Mouse (Mus musculus): ENCODE measurements at regions not wholly inside any gene's neighbourhood (a gene's known extent, or its start where the extent isn't known, plus 50 kb on each side); places are given as distances from the start of the nearest gene placed in this dataset.
A peak's percentile ranks its signal among the peaks of the same experiment; 100 is the strongest.

DNA sequence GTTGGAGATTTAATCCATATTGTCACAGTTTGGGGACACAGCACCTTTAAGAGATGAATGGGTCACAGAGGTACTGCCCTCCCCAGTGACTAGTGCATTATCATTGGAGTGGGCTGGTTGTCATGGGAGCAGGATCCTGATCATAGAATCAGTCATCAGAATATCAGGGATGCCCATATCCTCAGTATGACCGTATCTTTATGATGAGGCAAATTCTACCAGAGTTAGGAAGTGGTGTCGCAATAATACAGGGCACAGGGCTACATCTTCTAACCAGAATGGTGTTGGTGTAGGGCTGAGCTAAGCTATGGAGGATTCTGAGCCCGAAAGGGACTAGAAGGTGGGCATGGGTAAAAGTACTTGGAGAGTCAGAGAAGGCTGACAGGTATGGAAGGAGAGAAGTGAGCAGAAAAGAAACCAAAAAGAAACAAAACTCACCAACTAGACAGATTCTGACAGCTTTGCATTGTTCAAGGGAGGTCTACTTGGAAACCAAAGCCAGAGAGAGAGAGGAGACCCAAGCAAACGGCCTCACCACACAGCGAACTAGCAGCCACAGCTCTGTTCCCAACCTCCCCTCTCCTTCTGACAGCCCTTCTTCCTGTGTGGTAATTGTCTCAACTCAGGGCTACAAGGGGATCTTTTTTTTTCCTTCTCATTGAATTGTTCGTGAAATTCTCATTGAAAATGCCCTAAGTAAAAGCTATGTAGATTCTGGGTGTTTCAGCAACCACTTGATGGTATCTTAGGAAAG, 129.2 kb downstream of the Lrrc30 start:
- no peak for DNase-seq

DNA sequence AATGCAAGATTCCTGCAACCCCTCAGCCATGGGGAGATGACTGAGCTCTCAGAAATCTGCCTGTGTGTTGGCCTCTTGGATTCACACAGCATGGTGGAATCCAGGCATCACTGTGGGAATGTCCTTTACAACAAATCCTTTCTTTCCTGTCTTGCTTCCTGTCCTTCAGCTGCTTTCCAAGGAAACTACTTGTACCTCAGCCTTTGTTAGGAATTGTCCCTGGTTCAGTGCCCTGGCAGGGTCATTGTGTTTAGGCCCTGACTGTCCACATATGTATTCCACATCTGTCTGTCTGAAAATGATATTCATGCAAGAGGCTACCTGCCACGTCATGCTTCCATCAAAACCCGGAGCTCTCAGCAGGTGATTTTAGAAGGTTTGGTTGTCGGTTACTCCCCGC, 129.9 kb downstream of the Lrrc30 start:
- DNase-seq = no peak

DNA sequence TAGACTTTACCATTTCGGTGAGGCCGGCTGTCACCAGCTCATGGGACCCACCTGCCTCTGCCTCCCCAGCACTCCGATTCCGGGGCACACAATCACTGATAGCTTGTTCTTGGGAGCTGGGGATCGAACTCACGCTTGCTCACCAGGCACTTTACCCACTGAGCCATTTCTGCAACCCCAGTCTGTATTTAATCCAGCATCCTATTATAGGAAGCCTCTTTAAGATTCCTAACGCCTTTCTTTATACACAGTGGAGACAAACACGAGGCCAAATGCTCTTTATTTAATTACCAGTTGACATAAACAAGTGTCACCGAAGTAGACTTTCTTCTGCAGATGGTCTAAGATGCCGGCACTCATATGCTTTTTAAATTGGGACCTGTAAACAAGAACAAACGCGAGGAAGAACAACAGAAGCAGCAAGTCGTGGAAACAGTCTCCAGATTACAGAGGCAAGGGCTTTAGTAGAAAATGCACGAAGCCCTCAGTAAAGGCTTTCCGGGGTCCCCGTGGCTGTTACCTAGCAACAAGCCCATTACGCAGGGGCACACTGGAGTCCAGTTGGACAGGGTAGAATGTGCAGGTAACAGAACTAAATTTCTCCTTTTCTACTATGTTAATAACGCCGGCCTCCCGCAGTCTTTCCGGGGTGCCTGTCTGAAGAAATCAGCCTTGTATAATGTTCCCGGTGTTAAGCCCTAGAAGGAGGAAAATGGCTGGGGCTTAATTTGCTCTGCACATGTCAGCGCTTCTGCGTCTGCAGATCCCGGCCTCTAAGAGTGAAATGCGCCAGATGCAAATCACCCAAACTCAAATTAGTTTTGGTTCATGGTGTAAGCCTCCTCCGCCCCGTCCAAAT, 132.5 kb downstream of the Lrrc30 start:
- DNase-seq = no peak

DNA sequence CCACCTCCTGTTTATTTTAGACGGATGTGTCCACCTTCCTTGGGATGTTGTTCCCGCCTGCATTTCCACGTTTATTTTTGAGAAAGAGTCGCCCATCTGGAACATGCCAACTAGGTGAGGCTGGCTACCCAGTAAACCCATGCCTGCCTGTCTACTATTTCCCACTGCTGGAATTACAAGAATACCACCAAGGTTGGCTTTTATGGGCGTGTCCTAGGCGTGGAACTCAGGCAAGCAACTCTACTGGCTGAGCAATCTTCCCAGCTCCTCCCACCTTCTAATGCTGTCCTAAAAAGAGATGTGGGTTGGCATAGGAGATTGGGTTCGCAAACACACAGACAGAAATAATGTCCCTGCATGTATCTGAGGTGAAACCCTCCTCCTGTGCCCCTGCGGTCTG, 135.1 kb downstream of the Lrrc30 start:
- no peak for DNase-seq

DNA sequence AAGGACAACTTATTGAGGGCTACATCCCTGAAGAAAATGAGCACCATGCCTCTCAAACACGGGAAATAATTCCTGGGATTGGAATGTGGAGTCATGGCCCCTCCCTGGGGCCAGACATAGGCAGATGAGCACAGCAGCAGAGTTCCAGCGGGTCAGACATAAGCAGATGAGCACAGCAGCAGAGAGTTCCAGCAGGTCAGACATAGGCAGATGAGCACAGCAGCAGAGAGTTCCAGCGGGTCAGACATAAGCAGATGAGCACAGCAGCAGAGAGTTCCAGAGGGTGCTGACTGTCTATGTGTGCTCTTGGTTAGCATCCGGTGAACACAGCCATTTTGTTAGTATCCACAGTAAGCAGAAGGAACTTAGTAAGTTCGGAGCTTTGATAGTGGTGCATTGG, 126.2 kb upstream of the Ptprm start:
- no peak for DNase-seq

DNA sequence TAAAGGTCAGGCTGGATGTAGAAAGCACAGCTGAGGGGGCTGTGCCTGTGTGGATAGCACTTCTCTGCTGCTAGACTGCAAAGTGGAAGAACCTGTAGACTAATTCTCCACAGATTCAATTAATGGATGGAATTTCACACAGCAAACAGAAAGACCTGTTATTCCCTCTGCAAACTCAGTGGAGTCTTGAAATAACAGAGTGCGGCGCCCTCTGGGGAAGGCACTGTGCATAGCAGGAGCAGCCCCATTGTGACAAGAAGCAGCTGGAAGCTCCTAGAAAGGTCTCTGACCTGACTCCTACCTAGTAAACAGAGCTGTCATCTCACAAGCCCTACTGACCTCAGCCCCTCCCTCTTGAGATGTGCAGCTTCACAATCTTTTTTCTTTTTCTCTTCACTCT, 118.9 kb upstream of the Ptprm start:
- DNase-seq = peak; percentile 8

DNA sequence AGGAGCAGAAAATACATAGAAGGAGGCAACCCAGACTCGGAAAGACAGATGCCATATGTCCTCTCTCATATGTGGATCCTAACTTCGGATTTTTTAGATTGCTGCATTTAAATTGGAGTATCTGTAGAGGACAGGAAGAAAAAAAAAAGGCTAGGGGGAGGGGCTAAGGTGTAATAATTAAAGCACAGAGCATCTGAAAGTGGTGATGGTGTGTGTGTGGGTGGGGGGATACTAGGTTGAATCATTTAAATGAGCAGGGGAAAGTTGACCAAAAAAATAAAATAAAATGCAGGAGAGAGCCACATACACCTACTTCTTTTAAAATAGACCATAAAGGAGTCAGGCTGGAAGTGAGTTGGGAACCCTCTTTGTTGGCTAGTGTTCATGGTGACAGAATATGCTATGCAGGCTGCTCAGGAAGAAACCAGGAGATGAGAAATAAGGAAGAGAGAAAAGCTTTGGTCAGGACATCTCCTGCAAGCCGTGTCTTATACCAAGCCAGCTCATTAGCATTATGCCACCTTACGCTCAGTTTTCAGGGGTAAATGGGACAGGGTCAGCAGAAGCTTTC, 104.7 kb upstream of the Ptprm start:
- DNase-seq = no peak

DNA sequence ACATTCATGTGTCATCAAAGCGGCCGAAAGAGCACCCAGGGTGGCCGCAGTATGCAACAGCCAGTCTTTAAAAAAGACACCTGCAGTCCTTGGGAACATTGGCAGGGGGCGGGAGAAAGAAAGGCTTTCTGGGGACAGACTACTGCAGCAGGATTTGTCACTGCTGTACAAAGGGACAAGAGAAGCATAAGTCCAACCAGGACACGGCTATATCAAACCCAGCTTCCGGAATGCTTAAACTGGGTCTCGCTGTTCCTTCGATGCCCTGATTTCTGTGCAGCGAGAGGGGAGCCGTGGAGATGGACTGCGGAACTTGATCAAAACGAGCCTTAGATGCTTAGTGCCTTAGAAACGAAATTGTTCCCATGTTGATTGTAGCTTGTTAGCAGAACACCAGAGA, 97.7 kb upstream of the Ptprm start:
- DNase-seq = no peak

DNA sequence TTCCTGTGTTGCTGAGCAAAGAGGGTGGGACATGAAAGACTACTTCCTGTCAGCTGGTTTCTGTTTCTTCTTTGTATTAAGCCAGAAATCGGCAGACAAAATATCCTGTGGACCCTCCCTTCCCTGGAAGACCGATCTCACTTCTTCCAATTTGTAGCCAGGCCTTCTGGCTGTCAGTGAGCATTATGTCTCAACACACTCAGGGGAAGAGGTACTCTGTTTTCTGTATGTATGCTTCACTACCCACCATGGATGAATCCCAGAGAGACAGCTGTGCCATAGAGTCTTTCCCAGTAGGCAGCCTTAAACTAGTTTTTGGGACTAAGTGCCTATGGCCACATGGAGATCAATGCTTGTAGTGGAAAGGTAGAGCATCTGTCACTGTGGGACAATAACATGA, 96.8 kb upstream of the Ptprm start:
- no peak for DNase-seq

DNA sequence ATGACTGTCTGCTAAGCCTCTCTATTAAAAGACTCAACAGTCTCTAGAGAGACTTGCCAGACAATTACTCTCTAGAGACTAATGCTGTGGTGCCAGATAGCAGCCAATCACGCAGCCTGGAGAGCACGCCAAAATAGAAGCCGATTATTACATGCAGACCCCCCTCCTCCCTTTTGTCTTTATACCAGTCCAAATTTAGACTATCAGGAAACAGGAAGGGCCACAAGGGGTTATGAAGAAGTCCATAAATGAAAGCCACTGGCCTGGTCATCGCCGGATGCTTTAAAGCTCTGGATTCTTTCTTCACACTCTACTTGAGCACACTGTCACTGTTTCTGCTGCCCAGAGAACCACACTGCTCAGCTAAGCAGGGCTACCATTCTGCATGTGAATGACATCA, 95.8 kb upstream of the Ptprm start:
- DNase-seq = no peak

DNA sequence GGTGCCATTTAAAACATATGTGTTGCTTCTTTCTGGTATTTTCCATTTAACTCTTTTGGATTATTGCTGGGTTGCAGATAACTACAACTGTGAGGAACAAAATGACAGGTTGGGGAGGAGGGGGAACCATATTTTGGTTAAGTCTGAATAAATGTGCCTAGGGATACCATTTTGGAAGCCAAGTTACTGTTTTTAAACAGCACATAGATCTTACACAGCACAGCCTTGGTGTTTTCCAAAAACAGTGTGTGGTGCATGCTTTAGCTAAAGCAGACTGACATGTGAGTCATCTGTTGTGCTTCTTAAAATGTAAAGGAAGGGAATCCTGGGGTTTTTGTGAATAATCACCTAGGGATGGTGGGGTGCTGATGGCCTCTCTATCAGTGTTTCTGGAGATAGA, 91.7 kb upstream of the Ptprm start:
- DNase-seq = no peak

DNA sequence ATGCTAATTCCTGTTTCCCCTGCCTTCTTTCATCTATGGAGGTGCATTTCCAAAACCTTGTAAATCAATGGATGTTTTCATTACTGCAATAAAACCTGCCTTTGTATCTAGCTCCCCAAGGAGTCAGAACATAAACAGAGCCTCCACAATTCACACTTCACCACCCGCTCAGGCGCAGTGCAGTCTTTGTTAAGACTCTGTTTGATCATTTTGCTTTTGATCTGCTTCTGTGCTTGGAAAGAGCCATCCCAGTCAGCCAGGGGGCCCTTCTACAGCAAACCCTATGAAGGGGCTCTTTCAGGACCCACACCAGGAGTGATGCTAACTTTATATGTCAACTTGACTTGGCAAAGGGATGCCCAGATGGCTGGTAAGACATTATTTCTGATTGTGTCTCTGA, 86.7 kb upstream of the Ptprm start:
- DNase-seq = no peak

DNA sequence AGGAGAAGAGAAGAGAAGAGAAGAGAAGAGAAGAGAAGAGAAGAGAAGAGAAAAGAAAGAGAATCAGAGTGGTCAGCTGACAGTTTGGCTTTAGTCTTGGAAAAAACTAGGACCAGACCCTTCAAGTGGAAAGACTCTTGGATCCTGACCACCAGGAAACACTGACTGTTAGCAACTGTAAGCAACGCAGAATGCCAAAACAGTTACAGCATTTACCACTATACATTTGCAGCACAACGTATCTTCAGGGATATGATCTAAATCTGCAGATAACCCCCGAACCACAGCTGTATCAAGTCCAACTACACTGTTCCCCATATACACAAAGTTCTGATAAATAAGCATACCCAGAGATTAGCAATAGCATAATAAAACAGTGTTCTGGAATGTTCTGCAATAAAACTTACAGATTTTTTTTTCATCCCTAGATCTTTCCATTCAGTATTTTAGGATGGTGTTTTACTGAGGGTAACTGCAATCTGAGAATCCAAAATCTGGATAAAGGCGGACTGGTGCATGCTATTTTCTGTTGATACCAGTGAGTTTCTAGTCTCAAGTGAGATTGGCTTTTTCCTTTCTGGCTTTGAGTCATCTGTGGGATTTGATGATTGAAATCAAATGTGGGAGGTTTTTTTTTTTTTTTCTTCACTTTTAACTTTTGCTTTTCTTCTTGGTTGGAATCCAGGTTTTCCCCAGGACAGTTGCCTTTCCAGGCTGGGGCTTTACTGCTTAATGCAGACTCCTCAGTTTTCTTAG, 65.9 kb upstream of the Ptprm start:
- no peak for DNase-seq

DNA sequence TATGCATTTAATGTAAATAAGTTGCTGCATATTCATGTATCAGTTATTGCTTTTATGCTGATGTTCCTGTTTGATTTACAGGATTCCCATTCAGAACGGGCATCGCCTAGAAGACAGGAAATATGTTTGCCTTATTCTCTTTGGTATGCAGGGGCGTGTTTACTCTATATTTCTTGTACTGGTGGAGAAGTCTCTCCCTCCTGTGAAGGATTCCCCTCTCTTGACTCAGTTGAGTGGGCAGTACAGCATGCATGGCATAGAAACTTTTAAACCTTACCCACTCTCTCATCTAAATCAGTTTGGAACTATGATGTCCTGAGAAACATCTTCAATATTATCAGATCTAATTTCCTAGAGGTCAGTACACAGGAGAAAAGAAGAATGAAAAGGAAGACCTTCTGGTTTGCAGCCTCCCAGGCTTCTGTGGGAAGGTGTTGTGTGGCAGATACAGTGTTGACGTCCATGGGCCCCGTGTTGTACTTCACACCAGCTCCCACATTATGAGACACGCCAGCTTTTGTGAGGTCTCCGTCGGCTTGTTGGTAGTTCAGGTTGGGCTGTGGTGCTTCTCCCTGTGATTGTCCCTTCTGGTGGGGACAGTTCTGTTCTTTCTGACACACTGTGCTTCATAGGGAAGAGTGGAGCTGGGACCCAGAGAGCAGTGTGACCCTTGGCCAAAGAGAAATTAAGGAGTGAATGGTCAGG, 58.4 kb upstream of the Ptprm start:
- no peak for DNase-seq

DNA sequence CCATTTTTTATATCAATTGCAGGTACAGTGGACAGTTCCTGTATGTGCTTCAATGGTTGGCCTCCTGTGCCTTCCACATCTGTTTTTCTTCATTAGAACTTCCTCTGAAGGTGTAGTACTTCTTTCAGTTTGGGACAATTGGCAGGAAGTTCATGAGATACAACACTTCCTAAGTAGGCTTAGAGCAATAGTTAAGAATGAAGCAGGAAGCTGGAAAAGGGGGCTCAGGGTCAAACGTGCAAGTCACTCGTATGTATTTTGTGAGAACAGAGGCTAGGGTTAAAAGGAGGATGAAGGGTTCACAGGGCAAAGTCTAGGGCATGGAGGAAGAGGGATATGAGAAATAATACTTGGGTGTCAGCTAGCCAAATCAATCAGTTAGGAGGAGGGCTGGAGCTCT, 55.7 kb upstream of the Ptprm start:
- DNase-seq = no peak

DNA sequence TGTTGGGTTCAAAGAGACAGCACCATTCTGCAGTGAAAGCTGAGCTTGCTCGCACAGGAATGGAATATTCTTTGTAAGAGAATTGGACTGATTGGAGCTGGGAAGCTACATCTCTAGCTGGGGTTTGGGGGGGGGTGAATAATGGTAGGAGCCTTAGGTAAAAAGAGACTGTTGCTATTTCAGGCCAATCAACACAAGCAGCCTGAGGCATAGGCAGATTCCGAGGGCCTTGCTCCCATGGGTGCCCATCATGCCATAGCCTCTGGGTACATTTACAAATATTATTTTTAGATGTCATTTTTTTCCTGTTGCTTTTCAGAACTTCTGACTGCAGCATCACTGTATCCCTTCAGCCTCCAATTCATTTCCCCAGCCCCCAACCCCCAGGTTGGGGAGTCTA, 51.7 kb upstream of the Ptprm start:
- no peak for DNase-seq
